Mouse (Mus musculus) stomach, embryonic 14.5 days (tissue): ENCODE results near the gene Col9a2. TPM values are rescaled to one million over a fixed set of nuclear protein-coding genes. Genes with fewer than 3 reads are reported as not detected.

ENCODE experiments used
- ATAC-seq: fragments of 200-750 bp; cut with Nextera tagmentation; 2 replicates; pipeline ENCODE4 v1.8.0; 2017; ENCODE audit warnings: low read depth, moderate TSS enrichment; ENCODE audit not compliant: insufficient number of reproducible peaks, insufficient read depth, low FRiP score
- H3K27ac ChIP-seq: fragments of 300-500 bp; sonication (generic); 2 replicates; pipeline ENCODE4 v1.5.1; 2014; ENCODE audit warnings: mild to moderate bottlenecking, low read length, moderate library complexity, mixed read lengths
- H3K27me3 ChIP-seq: fragments of 300-500 bp; sonication (generic); 2 replicates; pipeline ENCODE4 v1.6.1; 2014; ENCODE audit warnings: low read length, control low read depth, mixed read lengths; ENCODE audit not compliant: control insufficient read depth, insufficient read depth
- H3K36me3 ChIP-seq: fragments of 300-500 bp; sonication (generic); 2 replicates; pipeline ENCODE4 v1.6.1; 2014; ENCODE audit warnings: mild to moderate bottlenecking, control low read depth, low read length, moderate library complexity, mixed read lengths; ENCODE audit not compliant: control insufficient read depth, insufficient read depth
- H3K4me1 ChIP-seq: fragments of 300-500 bp; sonication (generic); 2 replicates; pipeline ENCODE4 v1.6.1; 2014; ENCODE audit warnings: low read length, control low read depth, mixed read lengths; ENCODE audit not compliant: control insufficient read depth, insufficient read depth
- H3K4me2 ChIP-seq: fragments of 300-500 bp; sonication (generic); replicated peaks from 2 replicates; pipeline ENCODE4 v1.6.1; 2014; ENCODE audit warnings: low read depth, low read length, control low read depth
- H3K4me3 ChIP-seq: fragments of 300-500 bp; sonication (generic); 2 replicates; pipeline ENCODE4 v1.5.1; 2014; ENCODE audit warnings: low read depth, low read length, control low read depth
- H3K9ac ChIP-seq: fragments of 300-500 bp; sonication (generic); replicated peaks from 2 replicates; pipeline ENCODE4 v1.6.1; 2014; ENCODE audit warnings: low read depth, mild to moderate bottlenecking, control low read depth, low read length, moderate library complexity, mixed read lengths
- H3K9me3 ChIP-seq: fragments of 300-500 bp; sonication (generic); 2 replicates; pipeline ENCODE4 v1.6.1; 2016; ENCODE audit warnings: low read depth, low read length, control low read depth; ENCODE audit not compliant: control insufficient read depth
- WGBS: fragments of 180-500 bp; shearing (Covaris S2); extraction: QIAGEN DNeasy Blood & Tissue Kit; methylation state at CpG from one replicate; pipeline ENCODE4 v1.1.7; 2014; 5-methylcytosine and 5-hydroxymethylcytosine counted together
- polyA plus RNA-seq: library from polyadenylated mRNA; unstranded; fragments of >200 nt; fragmentation: Nextera tagmentation; extraction: Ambion mirVana; gene quantifications from 2 replicates; pipeline ENCODE4 v1.2.1, GENCODE M21; 2014

The Col9a2 gene
- polyA plus RNA-seq, 1 experiment from 2014 or later = 8.1 TPM

- Histone ChIP-seq H3K9me3 (no peaks in the 10 kb centered on the region), H3K4me3 (peak overlapping the region; percentile 95), H3K27me3 (no peaks in the 10 kb centered on the region), H3K27ac (peak overlapping the region; percentile 56; the same call in 1 of the 2 replicates), H3K4me2 (peak overlapping the region; percentile 77), H3K36me3 (no peaks in the 10 kb centered on the region), H3K9ac (peak overlapping the region; percentile 75), H3K4me1 (peaks cover 7% of the 10 kb centered on the region; the same call in 1 of the 2 replicates)
- peak; percentile 20; the same call in 1 of the 2 replicates for ATAC-seq
- 5% methylated on average over 40 of the region's 40 CpGs for WGBS
Measured at GRCm38 (mm10) chr4:121016021-121016898, 22.9 kb upstream of the Col9a2 start.

DNA sequence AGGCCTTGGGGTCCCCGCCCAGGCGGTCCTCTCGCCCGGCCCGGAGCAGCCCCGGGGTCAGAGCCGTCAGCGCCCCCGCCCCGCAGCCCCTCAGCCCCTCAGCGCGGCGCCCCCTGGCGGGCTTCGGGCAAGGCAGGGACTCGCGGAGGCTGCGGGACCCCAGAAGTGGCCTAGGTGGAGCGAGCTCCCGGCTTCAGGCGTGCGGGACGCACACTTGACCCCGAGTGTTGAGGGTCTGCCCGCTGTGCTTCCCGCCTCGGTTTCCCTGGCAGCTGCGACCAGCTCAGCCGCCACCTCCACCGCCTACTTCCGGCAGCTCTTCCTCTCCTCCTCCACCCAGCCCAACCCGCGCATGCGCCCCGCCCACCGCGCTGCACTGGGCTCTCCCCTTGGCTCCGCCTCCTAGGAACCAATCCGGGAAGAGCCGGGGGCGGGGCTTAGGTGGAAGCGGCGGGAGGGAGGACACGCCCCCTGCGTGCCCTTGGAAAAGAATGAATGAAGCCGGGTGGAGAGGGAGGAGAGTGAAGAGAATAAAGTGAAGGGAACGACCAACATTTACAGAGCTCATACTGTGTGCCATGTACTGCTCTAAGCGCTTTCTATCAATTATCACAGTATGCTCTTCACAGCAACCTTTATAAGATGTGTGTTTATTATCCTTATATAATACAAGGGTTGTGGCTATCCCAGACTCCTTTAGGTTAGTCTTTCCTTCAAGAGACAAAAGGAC lies 22.1 kb upstream of the Col9a2 start, which contains the start of gene Smap2:
Gene Smap2 (minus strand): TSS at position 320 of the 730 bp plus-strand sequence.
- Histone ChIP-seq H3K9ac (peak within 1 kb of the TSS; percentile 75), H3K27ac (peak within 1 kb of the TSS; percentile 56; the same call in 1 of the 2 replicates), H3K36me3 (no peaks in the 10 kb centered on the region), H3K27me3 (no peaks in the 10 kb centered on the region), H3K4me1 (peaks cover 10% of the 10 kb centered on the region; the same call in 1 of the 2 replicates), H3K4me3 (peak within 1 kb of the TSS; percentile 95), H3K4me2 (peak within 1 kb of the TSS; percentile 77), H3K9me3 (no peaks in the 10 kb centered on the region)
- WGBS = under 1% methylated on average over 48 of the region's 48 CpGs
- ATAC-seq = peak; percentile 96

- Histone ChIP-seq H3K4me3 (no peak overlapping the region), H3K4me2 (no peak overlapping the region), H3K9ac (no peak overlapping the region), H3K36me3 (no peaks in the 10 kb centered on the region), H3K9me3 (no peaks in the 10 kb centered on the region), H3K27ac (no peak overlapping the region), H3K4me1 (peaks cover 10% of the 10 kb centered on the region; the same call in 1 of the 2 replicates), H3K27me3 (no peaks in the 10 kb centered on the region)
- 80% methylated on average over 3 of the region's 3 CpGs for WGBS
- no peak for ATAC-seq
Measured at GRCm38 (mm10) chr4:121018250-121018649, 20.9 kb upstream of the Col9a2 start.

DNA sequence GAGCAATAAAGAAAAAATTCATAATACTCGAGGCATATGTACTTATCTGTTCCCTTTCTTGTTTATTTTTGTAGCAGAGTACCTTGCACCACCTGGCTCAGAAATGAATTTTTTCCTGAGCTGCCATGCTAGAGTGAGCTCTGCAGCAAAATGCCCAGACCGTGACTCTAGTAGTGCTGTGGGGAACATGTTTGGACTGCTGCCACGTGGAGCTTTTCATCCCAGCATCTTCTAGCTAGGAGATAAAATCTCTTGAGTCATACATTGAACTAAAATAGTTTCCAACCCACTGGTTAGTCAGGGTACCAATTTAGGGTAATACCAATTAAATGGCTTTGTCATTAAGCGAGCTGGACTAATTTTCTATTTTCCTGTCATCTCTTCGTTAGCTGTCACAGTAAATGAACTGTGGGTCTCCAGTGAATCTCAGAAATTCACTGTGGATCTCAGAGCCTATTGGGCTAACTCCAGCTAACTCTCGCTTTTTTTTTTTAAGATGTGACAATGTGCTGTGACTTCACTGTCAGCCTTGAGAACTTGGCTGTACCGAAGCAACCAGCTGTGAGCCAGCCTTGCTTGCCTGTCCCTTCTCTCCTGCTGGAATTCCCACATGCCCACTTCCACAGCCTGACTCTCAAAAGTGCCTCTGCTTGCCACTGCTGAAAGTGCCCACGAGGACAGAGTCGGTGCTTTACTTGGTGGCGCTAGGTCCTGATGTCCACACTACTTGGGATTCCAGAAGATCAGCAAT lies 19.0 kb upstream of the Col9a2 start:
- H3K9ac ChIP-seq = no peak overlapping the region
- WGBS = 73% methylated on average over 10 of the region's 10 CpGs
- no peak for ATAC-seq
- no peak overlapping the region for H3K4me3 ChIP-seq
- H3K36me3 ChIP-seq = no peaks in the 10 kb centered on the region
- H3K27ac ChIP-seq = no peak overlapping the region
- H3K27me3 ChIP-seq = no peaks in the 10 kb centered on the region
- H3K4me2 ChIP-seq = no peak overlapping the region
- H3K4me1 ChIP-seq = peaks cover 10% of the 10 kb centered on the region; the same call in 1 of the 2 replicates
- no peaks in the 10 kb centered on the region for H3K9me3 ChIP-seq

DNA sequence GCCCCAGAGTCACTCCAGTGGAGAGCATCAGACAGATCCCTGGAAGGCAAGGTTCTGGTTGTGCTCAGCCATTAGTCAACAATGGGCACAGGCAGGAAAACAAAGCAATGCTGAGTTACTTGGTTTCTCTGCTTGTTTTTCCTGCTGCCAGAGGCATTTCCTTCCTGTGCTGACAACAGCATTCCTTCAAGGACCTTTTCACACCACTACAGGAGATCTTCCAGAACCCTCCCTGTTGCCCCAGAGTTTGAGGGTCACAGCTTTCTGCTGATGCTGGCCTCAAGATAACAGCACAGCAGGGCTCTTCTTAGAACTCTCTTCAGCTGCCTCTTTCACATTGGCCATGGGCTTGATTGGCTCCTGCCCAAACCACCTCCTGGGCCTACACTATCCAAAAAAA lies 17.3 kb upstream of the Col9a2 start:
- Histone ChIP-seq H3K4me1 (0 out of 2 replicates have a peak, but pooled peaks cover 3% of the 10 kb centered on the region), H3K9ac (no peak overlapping the region), H3K4me3 (no peak overlapping the region), H3K9me3 (no peaks in the 10 kb centered on the region), H3K4me2 (no peak overlapping the region), H3K27me3 (no peaks in the 10 kb centered on the region), H3K36me3 (no peaks in the 10 kb centered on the region), H3K27ac (no peak overlapping the region)
- no peak for ATAC-seq

- no peak overlapping the region for H3K27ac ChIP-seq
- no peak for ATAC-seq
- H3K9ac ChIP-seq = no peak overlapping the region
- H3K4me1 ChIP-seq = 0 out of 2 replicates have a peak, but pooled peaks cover 3% of the 10 kb centered on the region
- no peak overlapping the region for H3K4me2 ChIP-seq
- H3K36me3 ChIP-seq = no peaks in the 10 kb centered on the region
- H3K4me3 ChIP-seq = no peak overlapping the region
- H3K9me3 ChIP-seq = no peaks in the 10 kb centered on the region
- H3K27me3 ChIP-seq = no peaks in the 10 kb centered on the region
- WGBS = 79% methylated on average over 7 of the region's 7 CpGs
Measured at GRCm38 (mm10) chr4:121023464-121023863, 15.7 kb upstream of the Col9a2 start.

DNA sequence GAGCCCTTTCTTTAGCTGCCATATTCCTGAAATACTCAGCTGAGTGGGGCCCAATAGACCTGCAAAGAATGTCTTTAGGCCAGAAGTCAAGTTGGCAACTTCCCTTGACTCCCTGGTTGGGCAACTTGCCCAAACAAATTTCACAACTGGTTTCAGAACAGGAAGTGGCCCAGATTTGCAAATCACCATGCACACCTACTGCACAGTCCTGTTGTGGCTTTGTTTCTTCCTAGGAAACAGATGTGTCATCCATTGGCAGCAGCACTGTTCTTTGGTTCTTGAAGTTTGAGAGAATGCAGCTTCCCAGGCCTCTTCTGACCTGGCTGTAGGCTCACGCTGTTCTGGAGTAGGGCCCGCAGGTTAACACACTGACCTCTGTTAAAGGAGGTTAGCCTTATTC lies 15.2 kb upstream of the Col9a2 start:
- Histone ChIP-seq H3K4me3 (no peak overlapping the region), H3K27ac (no peak overlapping the region), H3K27me3 (no peaks in the 10 kb centered on the region), H3K9me3 (no peaks in the 10 kb centered on the region), H3K4me1 (0 out of 2 replicates have a peak, but pooled peaks cover 3% of the 10 kb centered on the region), H3K9ac (no peak overlapping the region), H3K4me2 (no peak overlapping the region), H3K36me3 (no peaks in the 10 kb centered on the region)
- WGBS = 86% methylated on average over 2 of the region's 2 CpGs
- ATAC-seq = no peak

- H3K36me3 ChIP-seq = no peaks in the 10 kb centered on the region
- 71% methylated on average over 2 of the region's 2 CpGs for WGBS
- H3K4me2 ChIP-seq = no peak overlapping the region
- no peak overlapping the region for H3K9ac ChIP-seq
- no peak for ATAC-seq
- no peaks in the 10 kb centered on the region for H3K9me3 ChIP-seq
- H3K4me3 ChIP-seq = no peak overlapping the region
- 0 out of 2 replicates have a peak, but pooled peaks cover 3% of the 10 kb centered on the region for H3K4me1 ChIP-seq
- no peaks in the 10 kb centered on the region for H3K27me3 ChIP-seq
- no peak overlapping the region for H3K27ac ChIP-seq
Measured at GRCm38 (mm10) chr4:121025681-121026080, 13.5 kb upstream of the Col9a2 start.
